Mouse (Mus musculus) neural tube, embryonic 14.5 days (tissue): Measurements from ENCODE around the gene Zfp286. TPM values are rescaled to one million over a fixed set of nuclear protein-coding genes. Genes with fewer than 3 reads are reported as not detected.
A peak's percentile ranks its signal among the peaks of the same experiment; 100 is the strongest.

Source experiments
- ATAC-seq: fragments of 200-750 bp; cut with Nextera tagmentation; 2 replicates; pipeline ENCODE4 v1.8.0; 2017; ENCODE audit warnings: low read depth, mild to moderate bottlenecking, moderate TSS enrichment, moderate library complexity
- H3K27ac ChIP-seq: fragments of 300-500 bp; sonication (generic); 2 replicates; pipeline ENCODE4 v1.5.1; 2014; ENCODE audit warnings: low read depth, mild to moderate bottlenecking, control low read depth, low read length, moderate library complexity, mixed read lengths
- H3K27me3 ChIP-seq: fragments of 300-500 bp; sonication (generic); 2 replicates; pipeline ENCODE4 v1.6.1; 2014; ENCODE audit warnings: low read length; ENCODE audit not compliant: control insufficient read depth, insufficient read depth
- H3K36me3 ChIP-seq: fragments of 300-500 bp; sonication (generic); 2 replicates; pipeline ENCODE4 v1.6.1; 2014; ENCODE audit warnings: low read length, mixed read lengths; ENCODE audit not compliant: control insufficient read depth, insufficient read depth
- H3K4me1 ChIP-seq: fragments of 300-500 bp; sonication (generic); 2 replicates; pipeline ENCODE4 v1.6.1; 2014; ENCODE audit warnings: low read length; ENCODE audit not compliant: control insufficient read depth, insufficient read depth
- H3K4me2 ChIP-seq: fragments of 300-500 bp; sonication (generic); 2 replicates; pipeline ENCODE4 v1.6.1; 2014; ENCODE audit warnings: mild to moderate bottlenecking, low read depth, low read length, control low read depth
- H3K4me3 ChIP-seq: fragments of 300-500 bp; sonication (generic); 2 replicates; pipeline ENCODE4 v1.5.1; 2014; ENCODE audit warnings: low read depth, low read length, control low read depth, mixed read lengths
- H3K9ac ChIP-seq: fragments of 300-500 bp; sonication (generic); replicated peaks from 2 replicates; pipeline ENCODE4 v1.6.1; 2014; ENCODE audit warnings: low read depth, mild to moderate bottlenecking, control low read depth, low read length, mixed read lengths
- H3K9me3 ChIP-seq: fragments of 300-500 bp; sonication (generic); 2 replicates; pipeline ENCODE4 v1.6.1; 2016; ENCODE audit warnings: low read length; ENCODE audit not compliant: control insufficient read depth
- WGBS: fragments of 180-500 bp; shearing (Covaris S2); extraction: QIAGEN DNeasy Blood & Tissue Kit; methylation state at CpG from one replicate; pipeline ENCODE4 v1.1.7; 2014; 5-methylcytosine and 5-hydroxymethylcytosine counted together
- polyA plus RNA-seq: library from polyadenylated mRNA; unstranded; fragments of >200 nt; fragmentation: Nextera tagmentation; extraction: Ambion mirVana; gene quantifications from 2 replicates; pipeline ENCODE4 v1.2.1, GENCODE M21; 2014

Gene Zfp286
- polyA plus RNA-seq: 30.8 and 33.8 TPM in 2 replicates

- WGBS: 6% methylated on average over 34 of the region's 34 CpGs
- Histone ChIP-seq H3K4me1 (0 out of 2 replicates have a peak, but pooled peaks cover 4% of the 10 kb centered on the region), H3K4me3 (peak within 1 kb of the TSS; percentile 58), H3K4me2 (peak within 1 kb of the TSS; percentile 89), H3K9me3 (0 out of 2 replicates have a peak, but pooled peaks cover 4% of the 10 kb centered on the region), H3K9ac (peak within 1 kb of the TSS; percentile 79), H3K27me3 (no peaks in the 10 kb centered on the region), H3K36me3 (peaks cover 5% of the 10 kb centered on the region), H3K27ac (peak within 1 kb of the TSS; percentile 69; the same call in 1 of the 2 replicates)
- ATAC-seq: peak; percentile 96
Measured at GRCm38 (mm10) chr11:62788935-62789616, at the start of gene Zfp286. Zfp286 (minus strand) TSS chr11:62789462.

- no peaks in the 10 kb centered on the region for H3K9me3 ChIP-seq
- H3K4me2 ChIP-seq: no peak overlapping the region
- H3K9ac ChIP-seq: no peak overlapping the region
- H3K27me3 ChIP-seq: no peaks in the 10 kb centered on the region
- H3K4me1 ChIP-seq: no peaks in the 10 kb centered on the region
- H3K36me3 ChIP-seq: no peaks in the 10 kb centered on the region
- no peak overlapping the region for H3K4me3 ChIP-seq
- no peak overlapping the region for H3K27ac ChIP-seq
- ATAC-seq: no peak
Measured at GRCm38 (mm10) chr11:62831906-62832305, 42.6 kb upstream of the Zfp286 start.

GRCm38 (mm10) chr11:62830387-62830786 lies 41.1 kb upstream of the Zfp286 start:
- Histone ChIP-seq H3K4me1 (no peaks in the 10 kb centered on the region), H3K27me3 (no peaks in the 10 kb centered on the region), H3K9me3 (no peaks in the 10 kb centered on the region), H3K9ac (no peak overlapping the region), H3K4me2 (no peak overlapping the region), H3K36me3 (no peaks in the 10 kb centered on the region), H3K4me3 (no peak overlapping the region), H3K27ac (no peak overlapping the region)
- no peak for ATAC-seq
- 87% methylated on average over 2 of the region's 2 CpGs for WGBS

GRCm38 (mm10) chr11:62827911-62828310 lies 38.6 kb upstream of the Zfp286 start:
- H3K4me2 ChIP-seq: no peak overlapping the region
- no peak overlapping the region for H3K27ac ChIP-seq
- H3K27me3 ChIP-seq: no peaks in the 10 kb centered on the region
- no peak for ATAC-seq
- no peaks in the 10 kb centered on the region for H3K4me1 ChIP-seq
- H3K9me3 ChIP-seq: no peaks in the 10 kb centered on the region
- H3K36me3 ChIP-seq: no peaks in the 10 kb centered on the region
- H3K9ac ChIP-seq: no peak overlapping the region
- no peak overlapping the region for H3K4me3 ChIP-seq
- 84% methylated on average over 3 of the region's 3 CpGs for WGBS

- 96% methylated on average over 4 of the region's 4 CpGs for WGBS
- no peak for ATAC-seq
- Histone ChIP-seq H3K4me1 (no peaks in the 10 kb centered on the region), H3K9ac (no peak overlapping the region), H3K27me3 (no peaks in the 10 kb centered on the region), H3K27ac (no peak overlapping the region), H3K4me2 (no peak overlapping the region), H3K36me3 (no peaks in the 10 kb centered on the region), H3K4me3 (no peak overlapping the region), H3K9me3 (no peaks in the 10 kb centered on the region)
Measured at GRCm38 (mm10) chr11:62827135-62827534, 37.9 kb upstream of the Zfp286 start.

- Histone ChIP-seq H3K4me3 (no peak overlapping the region), H3K27ac (no peak overlapping the region), H3K9me3 (no peaks in the 10 kb centered on the region), H3K4me2 (no peak overlapping the region), H3K36me3 (no peaks in the 10 kb centered on the region), H3K4me1 (no peaks in the 10 kb centered on the region), H3K9ac (no peak overlapping the region), H3K27me3 (no peaks in the 10 kb centered on the region)
- WGBS: 56% methylated on average over 6 of the region's 6 CpGs
- no peak for ATAC-seq
Measured at GRCm38 (mm10) chr11:62826106-62826733, 37.0 kb upstream of the Zfp286 start.

GRCm38 (mm10) chr11:62825222-62826105 lies 36.2 kb upstream of the Zfp286 start:
- ATAC-seq: no peak
- Histone ChIP-seq H3K36me3 (no peaks in the 10 kb centered on the region), H3K4me3 (no peak overlapping the region), H3K27me3 (no peaks in the 10 kb centered on the region), H3K9ac (no peak overlapping the region), H3K4me1 (peaks cover 5% of the 10 kb centered on the region; the same call in 1 of the 2 replicates), H3K9me3 (no peaks in the 10 kb centered on the region), H3K4me2 (no peak overlapping the region), H3K27ac (no peak overlapping the region)
- WGBS: 88% methylated on average over 9 of the region's 9 CpGs

GRCm38 (mm10) chr11:62824211-62824610 lies 34.9 kb upstream of the Zfp286 start:
- no peak for ATAC-seq
- Histone ChIP-seq H3K9ac (no peak overlapping the region), H3K27me3 (no peaks in the 10 kb centered on the region), H3K36me3 (no peaks in the 10 kb centered on the region), H3K27ac (no peak overlapping the region), H3K4me2 (no peak overlapping the region), H3K4me1 (peaks cover 7% of the 10 kb centered on the region; the same call in 1 of the 2 replicates), H3K9me3 (no peaks in the 10 kb centered on the region), H3K4me3 (no peak overlapping the region)
- 78% methylated on average over 7 of the region's 7 CpGs for WGBS
